Mouse (Mus musculus) erythroblast, embryonic 14.5 days (primary cell): ENCODE measurements around the gene Tmem221. TPM values are rescaled to one million over a fixed set of nuclear protein-coding genes. Genes with fewer than 3 reads are reported as not detected.

Experiments used
- H3K27me3 ChIP-seq: 2 replicates; pipeline ENCODE4 v1.6.1; 2012; ENCODE audit warnings: inconsistent platforms; ENCODE audit not compliant: control insufficient read depth
- H3K36me3 ChIP-seq: 2 replicates; pipeline ENCODE4 v1.6.1; 2012; ENCODE audit warnings: mild to moderate bottlenecking, inconsistent platforms; ENCODE audit not compliant: control insufficient read depth
- H3K4me1 ChIP-seq: 2 replicates; pipeline ENCODE4 v1.6.1; 2012; ENCODE audit warnings: inconsistent platforms; ENCODE audit not compliant: control insufficient read depth
- H3K4me3 ChIP-seq: replicated peaks from 2 replicates; pipeline ENCODE3; 2012; ENCODE audit warnings: moderate library complexity, mild to moderate bottlenecking, inconsistent platforms
- H3K9me3 ChIP-seq: 2 replicates; pipeline ENCODE4 v1.6.1; 2012; ENCODE audit warnings: low read length, inconsistent platforms, mixed read lengths; ENCODE audit not compliant: control insufficient read depth
- GATA1 ChIP-seq: IDR thresholded peaks from 2 replicates; pipeline ENCODE4 v1.6.1; 2012; ENCODE audit warnings: low read length, inconsistent platforms, mixed read lengths
- TAL1 ChIP-seq: IDR thresholded peaks from 3 replicates; pipeline ENCODE4 v1.6.1; 2012; ENCODE audit warnings: low read length, inconsistent platforms, mixed read lengths
- polyA plus RNA-seq: library from polyadenylated mRNA; stranded (reverse); fragments of >175 nt; gene quantifications from 2 replicates; pipeline ENCODE4 v1.2.3, GENCODE M21; 2012

Tmem221 gene
- polyA plus RNA-seq, 1 experiment: not detected

GRCm38 (mm10) chr8:71586891-71587290, 28.2 kb upstream of the Tmem221 start:
- Histone ChIP-seq H3K9me3 (no peaks in the 10 kb centered on the region), H3K27me3 (no peaks in the 10 kb centered on the region)
- TF ChIP-seq GATA1: no peak
- TF ChIP-seq TAL1: no peak

GRCm38 (mm10) chr8:71580201-71580600, 21.5 kb upstream of the Tmem221 start:
- H3K4me1 ChIP-seq: peaks cover 9% of the 10 kb centered on the region
- H3K27me3 ChIP-seq: no peaks in the 10 kb centered on the region
- no peak for TF ChIP-seq TAL1
- no peak for TF ChIP-seq GATA1
- H3K4me3 ChIP-seq: no peak overlapping the region
- no peaks in the 10 kb centered on the region for H3K36me3 ChIP-seq
- H3K9me3 ChIP-seq: no peaks in the 10 kb centered on the region

More at GRCm38 (mm10) chr8:71586891-71587290, 28.2 kb upstream of the Tmem221 start:
- Histone ChIP-seq H3K36me3 (no peaks in the 10 kb centered on the region), H3K4me1 (peaks cover 20% of the 10 kb centered on the region), H3K4me3 (no peak overlapping the region)

GRCm38 (mm10) chr8:71579476-71579875, 20.8 kb upstream of the Tmem221 start:
- TF ChIP-seq GATA1 (no peak), TAL1 (no peak)
- no peak overlapping the region for H3K4me3 ChIP-seq
- no peaks in the 10 kb centered on the region for H3K27me3 ChIP-seq
- H3K4me1 ChIP-seq: peaks cover 9% of the 10 kb centered on the region
- H3K36me3 ChIP-seq: no peaks in the 10 kb centered on the region
- H3K9me3 ChIP-seq: no peaks in the 10 kb centered on the region

- no peaks in the 10 kb centered on the region for H3K9me3 ChIP-seq
- no peak overlapping the region for H3K4me3 ChIP-seq
- TF ChIP-seq GATA1 (no peak), TAL1 (no peak)
- peaks cover 9% of the 10 kb centered on the region for H3K4me1 ChIP-seq
- no peaks in the 10 kb centered on the region for H3K36me3 ChIP-seq
- H3K27me3 ChIP-seq: peaks cover 2% of the 10 kb centered on the region; the same call in 1 of the 2 replicates
Measured at GRCm38 (mm10) chr8:71579009-71579408, 20.3 kb upstream of the Tmem221 start.

GRCm38 (mm10) chr8:71577856-71578387, 19.3 kb upstream of the Tmem221 start:
- peaks cover 2% of the 10 kb centered on the region; the same call in 1 of the 2 replicates for H3K27me3 ChIP-seq
- H3K4me3 ChIP-seq: no peak overlapping the region
- peaks cover 9% of the 10 kb centered on the region for H3K4me1 ChIP-seq
- no peaks in the 10 kb centered on the region for H3K9me3 ChIP-seq
- TF ChIP-seq TAL1: no peak
- TF ChIP-seq GATA1: no peak
- H3K36me3 ChIP-seq: no peaks in the 10 kb centered on the region

GRCm38 (mm10) chr8:71575020-71575419, 16.3 kb upstream of the Tmem221 start:
- Histone ChIP-seq H3K4me3 (no peak overlapping the region), H3K27me3 (peaks cover 23% of the 10 kb centered on the region), H3K4me1 (peaks cover 10% of the 10 kb centered on the region), H3K9me3 (no peaks in the 10 kb centered on the region; the same call in 1 of the 2 replicates), H3K36me3 (no peaks in the 10 kb centered on the region)
- no peak for TF ChIP-seq TAL1
- TF ChIP-seq GATA1: no peak

GRCm38 (mm10) chr8:71574426-71574825, 15.8 kb upstream of the Tmem221 start:
- Histone ChIP-seq H3K4me3 (no peak overlapping the region), H3K9me3 (no peaks in the 10 kb centered on the region; the same call in 1 of the 2 replicates)

GRCm38 (mm10) chr8:71572847-71573633, 14.4 kb upstream of the Tmem221 start:
- Histone ChIP-seq H3K27me3 (peaks cover 43% of the 10 kb centered on the region), H3K4me1 (peaks cover 19% of the 10 kb centered on the region), H3K9me3 (no peaks in the 10 kb centered on the region; the same call in 1 of the 2 replicates), H3K36me3 (no peaks in the 10 kb centered on the region), H3K4me3 (no peak overlapping the region)
- TF ChIP-seq GATA1 (no peak), TAL1 (no peak)

More at GRCm38 (mm10) chr8:71574426-71574825, 15.8 kb upstream of the Tmem221 start:
- no peak for TF ChIP-seq TAL1
- TF ChIP-seq GATA1: no peak
- Histone ChIP-seq H3K27me3 (peaks cover 29% of the 10 kb centered on the region), H3K36me3 (no peaks in the 10 kb centered on the region), H3K4me1 (peaks cover 16% of the 10 kb centered on the region)

GRCm38 (mm10) chr8:71572077-71572476, 13.4 kb upstream of the Tmem221 start:
- H3K9me3 ChIP-seq: no peaks in the 10 kb centered on the region; the same call in 1 of the 2 replicates
- no peaks in the 10 kb centered on the region for H3K36me3 ChIP-seq
- TF ChIP-seq GATA1: no peak
- TF ChIP-seq TAL1: no peak
- peaks cover 19% of the 10 kb centered on the region for H3K4me1 ChIP-seq
- H3K27me3 ChIP-seq: peaks cover 52% of the 10 kb centered on the region
- H3K4me3 ChIP-seq: no peak overlapping the region
